Mouse (Mus musculus) layer of hippocampus, adult 2 months (tissue): ENCODE results near the gene Bud23. TPM values are rescaled to one million over a fixed set of nuclear protein-coding genes. Genes with fewer than 3 reads are reported as not detected.
A peak's percentile ranks its signal among the peaks of the same experiment; 100 is the strongest.

Source experiments
- DNase-seq, 2 experiments: peaks; one replicate each; pipeline ENCODE4 v3.0.0; 2022; ENCODE audit warnings: low spot score in 2 of 2
- H3K27ac ChIP-seq: fragments of 200-600 bp; 2 replicates; pipeline ENCODE4 v1.8.1; 2022
- H3K4me3 ChIP-seq: fragments of 200-600 bp; 2 replicates; pipeline ENCODE4 v1.8.1; 2022; ENCODE audit warnings: mild to moderate bottlenecking
- CTCF ChIP-seq: fragments of 200-600 bp; conservative IDR thresholded peaks from 2 replicates; pipeline ENCODE4 v1.8.1; 2022; ENCODE audit warnings: antibody characterized with exemption, mild to moderate bottlenecking, moderate library complexity
- total RNA-seq, 2 experiments: library from RNA; stranded (reverse); gene quantifications; 2 replicates each; pipeline ENCODE4 v1.2.3; 2021

Bud23 gene
- total RNA-seq, 2 experiments from 2014 or later, result 49.9 to 53.4 TPM

- no peak overlapping the region for H3K27ac ChIP-seq
- no peak overlapping the region for H3K4me3 ChIP-seq
- TF ChIP-seq CTCF, result no peak
- DNase-seq, result no peak
Measured at GRCm38 (mm10) chr5:135079578-135079977, 14.8 kb upstream of the Bud23 start.

DNA sequence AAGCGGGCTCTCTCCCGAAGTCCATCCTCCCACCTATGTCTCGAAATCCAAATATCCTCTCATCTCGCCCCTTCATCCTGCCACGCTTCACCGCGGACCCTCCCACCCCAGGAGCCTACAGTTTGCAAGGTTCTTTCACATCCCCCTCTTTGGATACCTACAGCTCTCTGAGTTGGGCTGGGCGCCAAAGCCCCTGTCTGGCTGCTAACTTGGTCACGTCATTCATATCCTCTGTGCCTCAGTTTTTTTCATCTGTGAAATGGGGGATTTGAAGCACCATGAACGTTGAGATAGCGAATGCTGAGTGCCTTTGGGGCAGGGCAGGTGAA lies 13.7 kb upstream of the Bud23 start:
- TF ChIP-seq CTCF, result no peak; the same call in none of the 2 replicates
- Histone ChIP-seq H3K4me3 (peak overlapping the region; percentile 81), H3K27ac (no peak overlapping the region; the same call in 1 of the 2 replicates)
- no peak for DNase-seq

DNA sequence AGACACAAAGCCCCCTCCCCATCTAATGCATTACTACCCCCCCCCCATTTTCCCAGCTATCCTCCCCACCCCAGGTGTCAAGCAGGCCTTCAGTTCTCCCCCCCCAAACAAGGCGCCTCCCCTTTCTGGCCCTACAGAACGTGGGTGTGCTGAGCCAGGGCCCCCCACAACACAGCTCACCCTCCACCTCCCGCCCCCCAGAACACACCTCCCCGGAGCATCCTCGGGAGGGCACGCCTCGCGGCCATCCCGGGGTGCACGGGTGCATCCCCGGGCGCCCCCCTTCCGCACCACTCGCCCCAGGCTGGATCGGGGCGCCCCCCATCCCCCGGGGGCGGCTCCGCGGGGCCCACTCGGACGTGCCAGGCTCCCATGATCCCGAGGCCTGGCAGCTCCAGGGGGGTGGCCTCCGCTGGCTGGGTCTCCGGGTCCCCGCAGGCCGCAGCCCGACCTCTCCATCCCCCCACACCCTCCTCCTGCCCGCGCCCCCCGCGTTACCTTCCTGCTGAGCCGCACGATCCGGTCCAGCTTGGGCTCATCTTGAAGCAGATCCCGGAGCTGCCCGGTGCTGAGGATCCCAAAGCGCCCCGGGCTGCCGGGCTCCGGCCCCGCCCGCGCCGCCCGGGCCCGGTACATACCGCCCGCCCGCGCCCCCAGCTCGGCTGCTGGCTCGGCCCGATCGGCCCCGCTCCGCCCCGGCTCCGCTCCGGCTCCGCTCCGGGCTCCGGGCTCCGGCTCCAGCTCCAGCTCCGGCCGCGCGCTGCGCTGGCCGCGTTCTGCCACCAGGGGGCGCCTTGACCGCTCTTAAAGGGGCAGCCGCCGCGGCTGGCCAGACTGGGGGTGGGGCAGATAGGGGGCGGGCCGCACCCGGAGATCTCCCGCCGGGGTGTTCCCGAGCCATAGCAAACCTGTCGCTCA lies 13.1 kb upstream of the Bud23 start, which contains the start of gene Vps37d:
TSS of gene Vps37d (minus strand) at position 703 of the 918 bp plus-strand sequence.
- peak within 1 kb of the TSS; percentile 94 for H3K27ac ChIP-seq
- peak; percentile 82 for TF ChIP-seq CTCF
- peak; percentile 91 to 99 for DNase-seq
- peak within 1 kb of the TSS; percentile 81 for H3K4me3 ChIP-seq

- Histone ChIP-seq H3K27ac (peak overlapping the region; percentile 94), H3K4me3 (peak overlapping the region; percentile 81)
- peak; percentile 51 to 56 for DNase-seq
- no peak for TF ChIP-seq CTCF
Measured at GRCm38 (mm10) chr5:135076931-135077505, 12.3 kb upstream of the Bud23 start.

DNA sequence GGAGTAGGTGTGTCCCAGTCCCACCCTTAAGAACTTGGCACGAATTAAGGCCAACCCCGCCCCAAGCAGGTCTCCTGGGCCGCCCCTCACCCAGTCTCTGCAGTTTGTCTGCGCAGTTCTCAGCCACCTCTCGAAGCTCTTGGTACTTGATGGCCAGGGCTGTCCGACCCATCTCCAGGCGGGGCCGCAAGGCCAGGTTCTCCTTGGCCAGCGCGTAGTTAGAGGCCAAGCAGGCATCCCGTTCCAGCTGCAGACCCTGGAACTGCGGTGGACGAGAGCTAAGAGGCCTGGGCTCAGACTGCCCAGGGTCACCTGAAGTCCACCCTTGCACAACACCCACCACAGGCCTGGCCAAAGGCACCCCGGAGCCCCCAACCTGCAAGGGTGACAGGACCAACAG lies 11.6 kb upstream of the Bud23 start:
- H3K4me3 ChIP-seq, result peak overlapping the region; percentile 81; the same call in 1 of the 2 replicates
- no peak for TF ChIP-seq CTCF
- peak overlapping the region; percentile 94 for H3K27ac ChIP-seq
- no peak for DNase-seq

DNA sequence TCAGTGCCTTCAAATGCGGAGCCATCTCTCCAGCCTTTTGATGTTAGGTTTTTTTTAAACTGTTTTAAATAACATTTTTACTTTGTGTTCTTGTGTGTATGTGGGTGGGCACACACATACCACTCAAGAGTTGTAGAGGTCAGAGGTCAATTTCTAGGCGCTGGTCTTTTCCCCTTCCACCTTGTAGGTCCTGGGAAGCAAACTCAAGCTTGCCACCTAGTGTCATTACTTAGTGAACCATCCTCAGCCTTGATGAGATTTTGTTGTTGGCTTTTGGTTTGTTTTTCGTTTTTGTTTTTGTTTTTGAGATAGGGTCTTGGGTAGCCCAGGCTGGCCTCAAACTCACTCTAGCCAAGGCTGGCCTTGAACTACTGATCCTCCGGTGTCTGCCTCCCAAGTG lies 10.9 kb upstream of the Bud23 start:
- H3K4me3 ChIP-seq, result no peak overlapping the region
- no peak for DNase-seq
- H3K27ac ChIP-seq, result no peak overlapping the region
- TF ChIP-seq CTCF, result peak; percentile 60

GRCm38 (mm10) chr5:135073349-135074150 lies 8.8 kb upstream of the Bud23 start:
- Histone ChIP-seq H3K27ac (0 out of 2 replicates have a peak overlapping the region, but pooled peaks have one; percentile 36), H3K4me3 (no peak overlapping the region)
- DNase-seq, result no peak
- TF ChIP-seq CTCF, result no peak

DNA sequence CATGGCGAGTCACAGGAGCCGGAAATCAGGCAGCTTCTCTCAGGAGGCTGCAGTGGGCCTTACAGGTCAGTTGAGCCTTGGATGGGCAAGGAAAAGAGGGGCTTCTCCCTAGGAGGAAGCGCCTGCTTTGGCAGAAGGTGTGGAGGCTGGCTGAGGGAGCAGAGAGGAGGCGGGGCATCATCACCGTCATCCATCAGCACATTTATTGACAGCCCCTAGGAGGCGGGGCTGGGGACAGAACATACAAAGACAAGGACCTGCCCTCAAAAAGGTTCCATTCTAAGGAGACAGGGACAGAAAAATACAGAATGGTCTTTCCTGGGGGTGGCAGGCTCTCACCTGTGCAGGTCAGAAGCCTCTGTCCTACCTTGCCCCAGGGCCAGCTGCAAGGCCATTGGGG lies 8.0 kb upstream of the Bud23 start:
- H3K4me3 ChIP-seq, result no peak overlapping the region
- peak; percentile 11; the same call in 1 of the 2 replicates for TF ChIP-seq CTCF
- DNase-seq, result peak in 1 of 2 experiments; percentile 26
- 0 out of 2 replicates have a peak overlapping the region, but pooled peaks have one; percentile 36 for H3K27ac ChIP-seq

DNA sequence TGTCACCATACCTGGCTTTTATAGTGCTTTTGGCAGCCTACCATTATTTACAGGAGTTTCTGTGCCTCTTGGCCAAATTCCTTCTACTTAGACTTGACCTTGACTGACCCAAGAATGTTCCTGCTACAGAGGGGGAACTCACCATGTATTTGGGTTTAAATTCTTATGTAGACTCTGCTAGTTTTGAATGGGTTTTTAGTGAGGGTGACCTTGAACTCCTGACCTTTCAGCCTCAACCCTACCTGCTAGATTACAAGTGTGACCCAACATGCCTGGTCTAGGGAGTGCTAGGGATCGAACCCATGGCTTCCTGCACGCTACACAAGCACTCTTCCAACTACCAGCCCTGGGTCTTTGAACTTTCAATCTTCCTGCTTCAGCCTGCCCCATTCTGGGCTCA lies 7.3 kb upstream of the Bud23 start:
- no peak for TF ChIP-seq CTCF
- DNase-seq, result no peak
- H3K4me3 ChIP-seq, result no peak overlapping the region
- no peak overlapping the region for H3K27ac ChIP-seq

DNA sequence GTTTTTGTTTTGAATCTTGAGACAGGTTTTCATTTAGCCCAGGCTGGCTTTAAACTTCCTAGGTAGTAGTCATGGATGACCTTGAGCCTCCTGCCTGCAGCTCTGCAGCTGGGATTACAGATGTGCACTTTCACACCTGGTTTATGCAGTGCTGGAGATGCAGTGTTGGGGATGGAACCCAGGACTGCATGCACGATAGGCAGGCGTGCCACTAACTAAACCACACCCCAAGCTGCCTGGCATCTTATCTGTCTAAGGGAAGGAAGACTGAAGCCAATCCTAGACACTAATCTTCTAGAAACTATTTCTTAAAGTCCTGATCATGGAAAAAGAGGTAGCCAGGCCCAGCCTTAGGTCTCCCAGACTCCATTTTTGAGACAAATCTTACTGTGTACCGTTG lies 5.7 kb upstream of the Bud23 start:
- no peak overlapping the region for H3K4me3 ChIP-seq
- no peak overlapping the region for H3K27ac ChIP-seq
- no peak for TF ChIP-seq CTCF
- DNase-seq, result no peak

GRCm38 (mm10) chr5:135066008-135066407 lies 1.2 kb upstream of the Bud23 start:
- TF ChIP-seq CTCF, result no peak
- Histone ChIP-seq H3K4me3 (no peak overlapping the region), H3K27ac (no peak overlapping the region)
- DNase-seq, result no peak

DNA sequence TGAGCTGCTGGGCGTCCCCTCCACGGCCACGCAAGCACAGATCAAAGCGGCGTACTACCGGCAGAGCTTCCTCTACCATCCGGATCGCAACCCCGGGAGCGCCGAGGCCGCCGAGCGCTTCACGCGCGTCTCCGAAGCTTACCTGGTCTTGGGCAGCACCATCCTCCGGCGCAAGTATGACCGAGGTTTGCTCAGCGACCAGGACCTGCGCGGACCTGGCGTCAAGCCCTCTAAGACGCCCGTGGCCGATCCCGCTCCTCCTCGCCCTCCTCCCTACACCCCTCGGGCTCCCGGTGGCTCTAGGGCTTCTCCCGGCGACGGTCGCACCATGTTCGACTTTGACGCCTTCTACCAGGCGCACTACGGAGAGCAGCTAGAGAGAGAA lies 385 bp downstream of the Bud23 start:
- TF ChIP-seq CTCF, result no peak

More for the DNA sequence above, 385 bp downstream of the Bud23 start:
- no peak for DNase-seq
- Histone ChIP-seq H3K4me3 (peak overlapping the region; percentile 99), H3K27ac (peak overlapping the region; percentile 88)
